In genomic region chr10:5802866-5803265, GRCm38 (mm10) we compare ENCODE assay signal across 9 mouse cellular contexts. TPM values are rescaled to one million over a fixed set of nuclear protein-coding genes. Genes with fewer than 3 reads are reported as not detected.
DNase-seq lines count a peak whose midpoint lies in the region; ATAC-seq and TF ChIP-seq lines count a peak whose summit lies in the region.
"Had no signal": no experiment of that assay in that cellular context is flagged by ENCODE, and none has a peak within 500 bp of the region (broad histone marks: within the 10 kb centered on the region; RNA-seq: fewer than 3 reads in every experiment).

No protein-coding gene starts in this region.

- intact Hi-C loops in heart, postnatal 10 days (cut with DNase I): loop anchor here (5.0 kb wide), 1 partner anchor 39 kb away; no protein-coding TSS in a partner anchor

- no peaks in the 10 kb centered on the region for H3K9me3 ChIP-seq in heart, postnatal 0 days (replicated peaks; ENCODE audit: control insufficient read depth, low read length)
- no peaks in the 10 kb centered on the region for H3K9me3 ChIP-seq in embryonic facial prominence, embryonic 10.5 days
- H3K9me3 ChIP-seq in intestine, embryonic 16.5 days (ENCODE audit: control insufficient read depth, low read length): no peaks in the 10 kb centered on the region
- H3K9me3 ChIP-seq in neural tube, embryonic 12.5 days: no peaks in the 10 kb centered on the region

- H3K36me3 ChIP-seq in heart, postnatal 0 days (replicated peaks; ENCODE audit: control insufficient read depth, insufficient read depth, low read length): peaks cover 37% of the 10 kb centered on the region
- peaks cover 51% of the 10 kb centered on the region for H3K36me3 ChIP-seq in embryonic facial prominence, embryonic 10.5 days (replicated peaks)
- peaks cover 16% of the 10 kb centered on the region for H3K36me3 ChIP-seq in intestine, embryonic 16.5 days (ENCODE audit: control insufficient read depth, insufficient read depth, low read length)
- peaks cover 31% of the 10 kb centered on the region for H3K36me3 ChIP-seq in neural tube, embryonic 12.5 days

- no peak for ATAC-seq in heart, postnatal 0 days (ENCODE audit: insufficient read depth, low read depth)
- no peak for ATAC-seq in intestine, embryonic 16.5 days
- no peak for ATAC-seq in neural tube, embryonic 12.5 days (ENCODE audit: low FRiP score, low read depth)

- peak overlapping the region; percentile 99 for H3K4me2 ChIP-seq in heart, postnatal 0 days (ENCODE audit: low read depth, low read length)
- peak overlapping the region; percentile 49 for H3K4me2 ChIP-seq in intestine, embryonic 16.5 days (ENCODE audit: low read depth, low read length)
- peak overlapping the region; percentile 96 for H3K4me2 ChIP-seq in neural tube, embryonic 12.5 days (replicated peaks)

- no peaks in the 10 kb centered on the region for H3K27me3 ChIP-seq in heart, postnatal 0 days (ENCODE audit: control insufficient read depth, insufficient read depth, low read length)
- no peaks in the 10 kb centered on the region for H3K27me3 ChIP-seq in embryonic facial prominence, embryonic 10.5 days (replicated peaks; ENCODE audit: low read depth, poor library complexity, severe bottlenecking)
- no peaks in the 10 kb centered on the region for H3K27me3 ChIP-seq in intestine, embryonic 16.5 days (replicated peaks; ENCODE audit: control insufficient read depth, insufficient read depth, low read length)
- no peaks in the 10 kb centered on the region for H3K27me3 ChIP-seq in neural tube, embryonic 12.5 days (replicated peaks)

- no peak for TF ChIP-seq CTCF in heart, postnatal 0 days (IDR thresholded peaks at IDR 0.05; ENCODE audit: low read depth)

- TF ChIP-seq EP300 in heart, postnatal 0 days (IDR thresholded peaks at IDR 0.05; ENCODE audit: low read depth): no peak

- 23% methylated on average over 6 of the region's 6 CpGs for WGBS in heart, postnatal 0 days
- WGBS in embryonic facial prominence, embryonic 10.5 days: 35% methylated on average over 6 of the region's 6 CpGs
- WGBS in intestine, embryonic 16.5 days: 13% methylated on average over 6 of the region's 6 CpGs
- WGBS in neural tube, embryonic 12.5 days: 43% methylated on average over 6 of the region's 6 CpGs

- DNase-seq in heart, postnatal 0 days (ENCODE audit: low spot score): no peak
- no peak for DNase-seq in heart, postnatal 10 days
- peak; percentile 29 for DNase-seq in embryonic facial prominence, embryonic 10.5 days (ENCODE audit: low spot score)
- DNase-seq in urinary bladder, postnatal 4 days (ENCODE audit: low spot score in 2 of 2): no peak
- DNase-seq in ovary, adult 18-20 months (ENCODE audit: low spot score): no peak
- DNase-seq in testis, postnatal 10 days (ENCODE audit: low spot score): no peak
- DNase-seq: gastrocnemius, postnatal 36 days had no signal

- H3K27ac ChIP-seq in heart, postnatal 0 days (ENCODE audit: low read depth): no peak overlapping the region
- no peak overlapping the region for H3K27ac ChIP-seq in embryonic facial prominence, embryonic 10.5 days (replicated peaks)
- H3K27ac ChIP-seq in intestine, embryonic 16.5 days (ENCODE audit: low read length): no peak overlapping the region
- H3K27ac ChIP-seq in neural tube, embryonic 12.5 days: no peak overlapping the region

- no peak overlapping the region for H3K9ac ChIP-seq in heart, postnatal 0 days (replicated peaks; ENCODE audit: low read depth, low read length)
- H3K9ac ChIP-seq in intestine, embryonic 16.5 days (ENCODE audit: low read depth, low read length): peak overlapping the region; percentile 39; the same call in 1 of the 2 replicates
- H3K9ac ChIP-seq in neural tube, embryonic 12.5 days: 0 out of 2 replicates have a peak overlapping the region, but pooled peaks have one; percentile 45

- H3K4me3 ChIP-seq in heart, postnatal 0 days (ENCODE audit: low read depth, low read length): peak overlapping the region; percentile 77
- peak overlapping the region; percentile 70 for H3K4me3 ChIP-seq in embryonic facial prominence, embryonic 10.5 days
- H3K4me3 ChIP-seq in intestine, embryonic 16.5 days (ENCODE audit: low read length): peak overlapping the region; percentile 50
- H3K4me3 ChIP-seq in neural tube, embryonic 12.5 days: 0 out of 2 replicates have a peak overlapping the region, but pooled peaks have one; percentile 36

- H3K4me1 ChIP-seq in heart, postnatal 0 days (ENCODE audit: control insufficient read depth, insufficient read depth): peaks cover 19% of the 10 kb centered on the region
- H3K4me1 ChIP-seq in embryonic facial prominence, embryonic 10.5 days: peaks cover 24% of the 10 kb centered on the region
- H3K4me1 ChIP-seq in intestine, embryonic 16.5 days (ENCODE audit: control insufficient read depth, insufficient read depth, low read length): peaks cover 21% of the 10 kb centered on the region
- H3K4me1 ChIP-seq in neural tube, embryonic 12.5 days: peaks cover 27% of the 10 kb centered on the region

RNA-seq across cellular contexts. Expression of gene Fbxo5, which starts 2.5 kb away (rescaled TPM):
- 11.0 and 11.2 TPM in 2 replicates for total RNA-seq in heart, postnatal 0 days (2014; rRNA removed; ENCODE audit: low replicate concordance)
- 11.4 and 12.7 TPM in 2 replicates for polyA plus RNA-seq in heart, postnatal 0 days (2015; fragmentation: Nextera tagmentation; extraction: Ambion mirVana)
- 1 to 10 TPM; 6.1 to 7.0 TPM for total RNA-seq in heart, postnatal 10 days (2021)
- polyA plus RNA-seq in embryonic facial prominence, embryonic 10.5 days (2016; fragmentation: Nextera tagmentation; extraction: Ambion mirVana): 107 and 110 TPM in 2 replicates
- polyA plus RNA-seq in intestine, embryonic 16.5 days (2015; fragmentation: Nextera tagmentation; extraction: Ambion mirVana): 41.6 and 47.9 TPM in 2 replicates
- 45.4 and 50.4 TPM in 2 replicates for polyA plus RNA-seq in neural tube, embryonic 12.5 days (2016; fragmentation: Nextera tagmentation; extraction: Ambion mirVana)

RNA-seq across cellular contexts. Expression of gene Mtrf1l, which starts 20.8 kb away (rescaled TPM):
- total RNA-seq in heart, postnatal 0 days (2014; rRNA removed; ENCODE audit: low replicate concordance): 12.9 and 15.6 TPM in 2 replicates
- 9.5 and 11.4 TPM in 2 replicates for polyA plus RNA-seq in heart, postnatal 0 days (2015; fragmentation: Nextera tagmentation; extraction: Ambion mirVana)
- 1 to 10 TPM; 7.2 to 8.2 TPM for total RNA-seq in heart, postnatal 10 days (2021)
- polyA plus RNA-seq in embryonic facial prominence, embryonic 10.5 days (2016; fragmentation: Nextera tagmentation; extraction: Ambion mirVana): 12.0 and 13.0 TPM in 2 replicates
- 11.9 and 12.5 TPM in 2 replicates for polyA plus RNA-seq in intestine, embryonic 16.5 days (2015; fragmentation: Nextera tagmentation; extraction: Ambion mirVana)
- polyA plus RNA-seq in neural tube, embryonic 12.5 days (2016; fragmentation: Nextera tagmentation; extraction: Ambion mirVana): 13.0 and 15.7 TPM in 2 replicates

Comparison
In these comparisons a context has a peak if more than half of its experiments do, and no peak if none do; other contexts are left out.
1. H3K4me2 ChIP-seq: peak in every context shown above with its lines; median percentile 99 in heart, postnatal 0 days; 96 in neural tube, embryonic 12.5 days; 49 in intestine, embryonic 16.5 days.